Mouse (Mus musculus) left cerebral cortex, postnatal 10 days (tissue): ENCODE data around the gene Pptc7. TPM values are rescaled to one million over a fixed set of nuclear protein-coding genes. Genes with fewer than 3 reads are reported as not detected.

Experiments used
- DNase-seq, 2 experiments: peaks; one replicate each; pipeline ENCODE4 v3.0.0; 2021 to 2022; ENCODE audit warnings: low spot score in 2 of 2, mixed read lengths in 1 of 2; ENCODE audit errors: extremely low spot score in 1 of 2
- intact Hi-C: fragments of 180-260 bp; cut with DNase I; formaldehyde crosslinking; loops from one replicate; pipeline ENCODE4 v1.15.1; 2025
- total RNA-seq, 2 experiments: library from RNA; stranded (reverse); gene quantifications; 2 replicates each; pipeline ENCODE4 v1.2.3; 2021

Pptc7 gene
- total RNA-seq, 2 experiments from 2014 or later, result 22.8 to 24.1 TPM

GRCm38 (mm10) chr5:122288147-122288811 lies 4.1 kb downstream of the Pptc7 start:
- intact Hi-C loops, result no loop called here

GRCm38 (mm10) chr5:122291149-122291548 lies 7.0 kb downstream of the Pptc7 start:
- intact Hi-C loops, result no loop called here
- no peak for DNase-seq

More at GRCm38 (mm10) chr5:122288147-122288811, 4.1 kb downstream of the Pptc7 start:
- no peak for DNase-seq

- DNase-seq, result no peak
- intact Hi-C loops, result no loop called here
Observed at GRCm38 (mm10) chr5:122291553-122292339, 7.6 kb downstream of the Pptc7 start.

GRCm38 (mm10) chr5:122293131-122293530 lies 9.0 kb downstream of the Pptc7 start:
- intact Hi-C loops, result no loop called here
- no peak for DNase-seq

- DNase-seq, result no peak
- intact Hi-C loops, result no loop called here
Observed at GRCm38 (mm10) chr5:122294219-122294735, 10.1 kb downstream of the Pptc7 start.

- intact Hi-C loops, result no loop called here
- DNase-seq, result no peak
Observed at GRCm38 (mm10) chr5:122295113-122295935, 11.2 kb downstream of the Pptc7 start.

GRCm38 (mm10) chr5:122300071-122300518 lies 15.9 kb downstream of the Pptc7 start:
- intact Hi-C loops, result no loop called here
- no peak for DNase-seq

- no peak for DNase-seq
- intact Hi-C loops, result no loop called here
Observed at GRCm38 (mm10) chr5:122302810-122303745, 18.9 kb downstream of the Pptc7 start.

GRCm38 (mm10) chr5:122303937-122304336 lies 19.8 kb downstream of the Pptc7 start:
- intact Hi-C loops, result no loop called here

GRCm38 (mm10) chr5:122304541-122304940 lies 20.4 kb downstream of the Pptc7 start:
- DNase-seq, result no peak
- intact Hi-C loops, result no loop called here

More at GRCm38 (mm10) chr5:122303937-122304336, 19.8 kb downstream of the Pptc7 start:
- no peak for DNase-seq

GRCm38 (mm10) chr5:122305472-122305871 lies 21.3 kb downstream of the Pptc7 start:
- no peak for DNase-seq

GRCm38 (mm10) chr5:122306536-122306935 lies 22.4 kb downstream of the Pptc7 start:
- intact Hi-C loops, result no loop called here
- no peak for DNase-seq

More at GRCm38 (mm10) chr5:122305472-122305871, 21.3 kb downstream of the Pptc7 start:
- intact Hi-C loops, result no loop called here

GRCm38 (mm10) chr5:122310699-122311098 lies 26.5 kb downstream of the Pptc7 start:
- intact Hi-C loops, result no loop called here
- no peak for DNase-seq

GRCm38 (mm10) chr5:122311692-122312091 lies 27.5 kb downstream of the Pptc7 start:
- DNase-seq, result no peak
- intact Hi-C loops, result no loop called here

GRCm38 (mm10) chr5:122312346-122312745 lies 28.2 kb downstream of the Pptc7 start:
- intact Hi-C loops, result no loop called here
- DNase-seq, result no peak

- intact Hi-C loops, result no loop called here
- DNase-seq, result no peak
Observed at GRCm38 (mm10) chr5:122312942-122313684, 28.9 kb downstream of the Pptc7 start.

- peak; percentile 86 to 90 for DNase-seq
- intact Hi-C loops, result no loop called here
Observed at GRCm38 (mm10) chr5:122314966-122315667, 31.0 kb downstream of the Pptc7 start.
